Mouse (Mus musculus) MEL (cell line): Measurements from ENCODE around the gene Itpka. TPM values are rescaled to one million over a fixed set of nuclear protein-coding genes. Genes with fewer than 3 reads are reported as not detected.
"Not testable (repeated sequence)": the region's sequence is repeated elsewhere in the genome, so short reads cannot be mapped to it uniquely, and the experiment has no call there.

Experiments
- DNase-seq: peaks from one replicate; pipeline ENCODE4 v3.0.0; 2011; ENCODE audit warnings: low read depth, low spot score
- H3K27ac ChIP-seq: 2 replicates; pipeline ENCODE4 v1.5.1; 2012; ENCODE audit warnings: low read depth, mild to moderate bottlenecking, control low read depth, low read length, moderate library complexity; ENCODE audit not compliant: control insufficient read depth
- H3K27me3 ChIP-seq, 2 experiments: fragments of 150-350 bp in 1 of 2; sonication (generic) in 1 of 2; 2 replicates each; pipeline ENCODE4 v1.6.1; 2012; ENCODE audit warnings: low read length in 2 of 2, mild to moderate bottlenecking in 2 of 2, improper control_type of control experiment in 1 of 2, moderate library complexity in 1 of 2; ENCODE audit not compliant: insufficient read depth in 2 of 2, control insufficient read depth in 1 of 2
- H3K36me3 ChIP-seq, 2 experiments: 2 replicates each; pipeline ENCODE4 v1.6.1; 2012 to 2014; ENCODE audit warnings: low read length in 2 of 2, improper control_type of control experiment in 1 of 2, inconsistent platforms in 1 of 2, mild to moderate bottlenecking in 1 of 2; ENCODE audit not compliant: insufficient read depth in 2 of 2, control insufficient read depth in 1 of 2
- H3K4me1 ChIP-seq, 2 experiments: fragments of 150-350 bp in 1 of 2; sonication (generic) in 1 of 2; 2 replicates each; pipeline ENCODE4 v1.6.1; 2012; ENCODE audit warnings: low read length in 2 of 2, improper control_type of control experiment in 1 of 2, mild to moderate bottlenecking in 1 of 2; ENCODE audit not compliant: insufficient read depth in 2 of 2, control insufficient read depth in 1 of 2
- H3K4me3 ChIP-seq, 2 experiments: fragments of 150-350 bp in 1 of 2; sonication (generic) in 1 of 2; 2 replicates each; pipeline ENCODE4 v1.5.1; 2012; ENCODE audit warnings: low read depth in 2 of 2, low read length in 2 of 2, mild to moderate bottlenecking in 2 of 2, moderate library complexity in 2 of 2, control low read depth in 1 of 2, improper control_type of control experiment in 1 of 2; ENCODE audit not compliant: control insufficient read depth in 1 of 2, insufficient read depth in 1 of 2
- H3K79me2 ChIP-seq: 2 replicates; pipeline ENCODE4 v1.6.1; 2012; ENCODE audit warnings: mild to moderate bottlenecking, low read length, moderate library complexity; ENCODE audit not compliant: control insufficient read depth, poor library complexity, insufficient read depth
- H3K9ac ChIP-seq: 2 replicates; pipeline ENCODE4 v1.6.1; 2012; ENCODE audit warnings: low read depth, mild to moderate bottlenecking, control low read depth, low read length, moderate library complexity; ENCODE audit not compliant: control insufficient read depth, poor library complexity, severe bottlenecking
- H3K9me3 ChIP-seq: fragments of 150-350 bp; sonication (generic); replicated peaks from 2 replicates; pipeline ENCODE4 v1.6.1; 2012; ENCODE audit warnings: mild to moderate bottlenecking, low read length, improper control_type of control experiment, moderate library complexity; ENCODE audit not compliant: insufficient read depth
- BHLHE40 ChIP-seq: IDR thresholded peaks from 2 replicates; pipeline ENCODE4 v1.6.1; 2012; ENCODE audit warnings: low read depth, mild to moderate bottlenecking, inconsistent platforms, low read length, improper control_type of control experiment, borderline replicate concordance
- CTCF ChIP-seq, 3 experiments: IDR thresholded peaks in 2 of 3; conservative IDR thresholded peaks in 1 of 3; 2 replicates each; pipeline ENCODE4 v1.5.1; 2011 to 2012; ENCODE audit warnings: low read length in 3 of 3, low read depth in 2 of 3, mild to moderate bottlenecking in 2 of 3, improper control_type of control experiment in 1 of 3, inconsistent platforms in 1 of 3, mixed read lengths in 1 of 3, moderate library complexity in 1 of 3; ENCODE audit not compliant: control insufficient read depth in 1 of 3, insufficient read depth in 1 of 3, poor library complexity in 1 of 3, severe bottlenecking in 1 of 3
- EP300 ChIP-seq, 2 experiments: IDR thresholded peaks; 2 replicates each; pipeline ENCODE4 v1.6.1; 2011; ENCODE audit warnings: improper control_type of control experiment in 2 of 2, low read length in 2 of 2, low read depth in 1 of 2, mild to moderate bottlenecking in 1 of 2
- ETS1 ChIP-seq: IDR thresholded peaks from 2 replicates; pipeline ENCODE4 v1.6.1; 2012; ENCODE audit warnings: low read depth, mild to moderate bottlenecking, inconsistent platforms, low read length, improper control_type of control experiment, moderate library complexity
- GATA1 ChIP-seq: IDR thresholded peaks from 2 replicates; pipeline ENCODE4 v1.6.1; 2011; ENCODE audit warnings: low read depth, low read length, improper control_type of control experiment
- HCFC1 ChIP-seq: IDR thresholded peaks from 2 replicates; pipeline ENCODE4 v1.6.1; 2012; ENCODE audit warnings: low read depth, mild to moderate bottlenecking, inconsistent platforms, low read length, improper control_type of control experiment, moderate library complexity
- JUND ChIP-seq: IDR thresholded peaks from 2 replicates; pipeline ENCODE4 v1.6.1; 2011; ENCODE audit warnings: low read depth, mild to moderate bottlenecking, improper control_type of control experiment, low read length
- MAFK ChIP-seq: IDR thresholded peaks from 2 replicates; pipeline ENCODE4 v1.6.1; 2011; ENCODE audit warnings: low read depth, mild to moderate bottlenecking, low read length, improper control_type of control experiment, borderline replicate concordance
- MEF2A ChIP-seq: IDR thresholded peaks from 2 replicates; pipeline ENCODE4 v1.6.1; 2014; ENCODE audit warnings: low read depth, mild to moderate bottlenecking, inconsistent platforms, low read length, improper control_type of control experiment; ENCODE audit not compliant: poor library complexity, insufficient replicate concordance, severe bottlenecking; ENCODE audit errors: extremely low read depth
- MXI1 ChIP-seq: IDR thresholded peaks from 2 replicates; pipeline ENCODE4 v1.6.1; 2011; ENCODE audit warnings: mild to moderate bottlenecking, low read depth, low read length, improper control_type of control experiment
- NRF1 ChIP-seq: IDR thresholded peaks from 2 replicates; pipeline ENCODE4 v1.6.1; 2014; ENCODE audit warnings: low read depth, mild to moderate bottlenecking, inconsistent platforms, low read length, improper control_type of control experiment, moderate library complexity; ENCODE audit not compliant: poor library complexity, insufficient read depth, severe bottlenecking
- POLR2A ChIP-seq, 2 experiments: IDR thresholded peaks; 2 replicates each; pipeline ENCODE4 v1.6.1; 2011 to 2012; ENCODE audit warnings: low read length in 2 of 2, mild to moderate bottlenecking in 2 of 2, control low read depth in 1 of 2, improper control_type of control experiment in 1 of 2, low read depth in 1 of 2, moderate library complexity in 1 of 2; ENCODE audit not compliant: control insufficient read depth in 1 of 2, insufficient read depth in 1 of 2, poor library complexity in 1 of 2
- UBTF ChIP-seq: IDR thresholded peaks from 2 replicates; pipeline ENCODE4 v1.6.1; 2012; ENCODE audit warnings: low read depth, mild to moderate bottlenecking, inconsistent platforms, low read length, improper control_type of control experiment, moderate library complexity, borderline replicate concordance; ENCODE audit not compliant: insufficient read depth
- ZNF384 ChIP-seq: IDR thresholded peaks from 2 replicates; pipeline ENCODE4 v1.6.1; 2012; ENCODE audit warnings: low read depth, mild to moderate bottlenecking, inconsistent platforms, low read length, improper control_type of control experiment
- polyA plus RNA-seq, 2 experiments: library from polyadenylated mRNA; stranded (reverse) in 1 of 2; unstranded in 1 of 2; fragments of >175 nt in 1 of 2; fragments of >200 nt in 1 of 2; gene quantifications; 2 replicates each; pipeline versions ENCODE4 v1.2.1 to v1.2.4; 2012; ENCODE audit warnings: low replicate concordance in 2 of 2, low read depth in 1 of 2; ENCODE audit not compliant: insufficient read length in 2 of 2, insufficient read depth in 1 of 2, missing spikeins in 1 of 2
- total RNA-seq: library from RNA; depleted of rRNA; stranded (reverse); fragments of 300-350 nt; gene quantifications from 2 replicates; pipeline ENCODE4 v1.2.3, GENCODE M21; 2012

The Itpka gene
- total and polyA plus RNA-seq, 3 experiments, result 2.1 to 3.1 TPM; not detected in 1

GRCm38 (mm10) chr2:119715868-119716267 is 26.3 kb upstream of the Itpka start:
- H3K9ac ChIP-seq, H3K27me3 ChIP-seq, H3K79me2 ChIP-seq, H3K9me3 ChIP-seq, DNase-seq, H3K27ac ChIP-seq, H3K4me3 ChIP-seq, H3K4me1 ChIP-seq: not testable (repeated sequence)
- peak; percentile 33; the same call in 1 of the 2 replicates for TF ChIP-seq MAFK
- H3K36me3 ChIP-seq, result peaks cover 0 to 27% of the 10 kb centered on the region in 2 experiments; a peak in 2 of 4 replicates

- Histone ChIP-seq H3K27ac (no peak overlapping the region), H3K9ac (no peak overlapping the region), H3K27me3 (no peaks in the 10 kb centered on the region), H3K4me1 (peaks cover 0 to 9% of the 10 kb centered on the region in 2 experiments; a peak in 3 of 4 replicates), H3K9me3 (no peaks in the 10 kb centered on the region), H3K4me3 (no peak overlapping the region), H3K36me3 (peaks cover 10 to 25% of the 10 kb centered on the region in 2 experiments; a peak in 3 of 4 replicates), H3K79me2 (no peaks in the 10 kb centered on the region)
- DNase-seq, result no peak
- no peak for TF ChIP-seq ETS1
- no peak for TF ChIP-seq EP300 (IDR thresholded peaks at IDR 0.05; ENCODE audit: low read depth in 1 of 2, low read length in 2 of 2)
- no peak for TF ChIP-seq UBTF
- no peak for TF ChIP-seq POLR2A (IDR thresholded peaks at IDR 0.05; ENCODE audit: control insufficient read depth in 1 of 2, insufficient read depth in 1 of 2, low read depth in 1 of 2, low read length in 2 of 2, poor library complexity in 1 of 2)
- no peak for TF ChIP-seq JUND
- no peak for TF ChIP-seq ZNF384
- no peak for TF ChIP-seq MXI1
- TF ChIP-seq BHLHE40, result no peak
- no peak for TF ChIP-seq NRF1
- TF ChIP-seq HCFC1, result no peak
- no peak for TF ChIP-seq GATA1
- TF ChIP-seq CTCF (IDR thresholded peaks at IDR 0.05 in 2 of 3, conservative IDR thresholded peaks at IDR 0.05 in 1 of 3; ENCODE audit: control insufficient read depth in 1 of 3, insufficient read depth in 1 of 3, low read depth in 2 of 3, low read length in 3 of 3, poor library complexity in 1 of 3, severe bottlenecking in 1 of 3), result no peak
- no peak for TF ChIP-seq MEF2A
Observed at GRCm38 (mm10) chr2:119721070-119721469, 21.1 kb upstream of the Itpka start.
